Mouse (Mus musculus): ENCODE measurements around the gene Ggt5. TPM values are rescaled to one million over a fixed set of nuclear protein-coding genes. Genes with fewer than 3 reads are reported as not detected.
A peak's percentile ranks its signal among the peaks of the same experiment; 100 is the strongest.

Gene Ggt5
- total RNA-seq, 2 experiments from 2014 or later: 6.5 to 6.6 TPM

- no peak for DNase-seq
Observed at GRCm38 (mm10) chr10:75568029-75568428, 21.1 kb upstream of the Ggt5 start.

GRCm38 (mm10) chr10:75568441-75568840, 20.7 kb upstream of the Ggt5 start:
- DNase-seq: no peak

DNA sequence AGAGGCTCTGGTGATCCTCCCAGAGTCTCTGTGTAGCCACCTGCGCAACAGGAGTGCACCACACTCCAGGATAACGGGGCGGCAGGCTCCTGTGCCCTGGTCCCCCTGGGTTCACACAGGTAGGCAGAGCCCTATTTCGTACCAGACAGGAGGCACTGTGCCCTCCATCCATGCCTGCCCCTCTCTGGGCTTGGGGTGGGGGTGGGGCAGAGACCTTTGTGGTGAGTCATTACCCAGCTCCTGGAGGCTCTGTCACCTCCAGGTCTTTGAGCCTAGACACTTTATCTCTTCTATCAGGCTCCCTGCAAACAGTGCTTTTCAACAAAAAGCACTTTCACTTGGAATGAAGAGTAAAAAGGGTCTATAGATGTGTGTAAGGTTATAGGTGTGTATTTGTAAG, 20.3 kb upstream of the Ggt5 start:
- DNase-seq: no peak

DNA sequence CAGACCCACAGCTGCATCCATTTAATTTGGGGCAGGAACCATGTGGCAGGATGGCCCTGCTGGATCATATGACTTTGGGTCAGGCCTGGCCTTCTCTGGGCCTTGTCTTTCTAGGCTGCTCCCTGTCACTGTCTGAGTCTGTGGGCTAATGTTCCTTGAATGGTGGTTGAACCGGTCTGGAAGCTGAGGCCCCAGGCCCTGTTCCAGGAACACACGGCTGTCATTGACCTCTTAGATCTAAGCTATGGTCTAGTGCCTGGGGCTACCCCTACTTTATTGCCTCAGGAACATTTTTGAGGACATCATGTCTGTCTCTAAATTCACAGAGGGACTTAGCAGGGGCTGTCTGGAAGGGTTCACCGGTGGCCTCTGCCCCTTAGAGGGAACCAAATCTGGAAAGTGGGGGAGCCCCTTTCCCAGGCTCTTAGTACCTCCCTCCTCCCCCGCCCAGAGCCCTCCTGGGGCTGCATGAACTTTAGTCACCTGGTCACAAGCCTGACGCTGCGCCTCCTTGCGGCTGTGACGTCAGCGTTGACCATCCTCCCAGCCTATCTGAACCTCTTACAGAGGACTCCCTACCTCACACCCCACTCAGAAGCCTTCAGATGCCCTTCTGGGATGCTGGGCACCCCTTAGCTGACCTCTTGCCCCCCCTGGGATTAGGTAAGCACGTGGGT, 18.0 kb upstream of the Ggt5 start:
- DNase-seq: no peak

DNA sequence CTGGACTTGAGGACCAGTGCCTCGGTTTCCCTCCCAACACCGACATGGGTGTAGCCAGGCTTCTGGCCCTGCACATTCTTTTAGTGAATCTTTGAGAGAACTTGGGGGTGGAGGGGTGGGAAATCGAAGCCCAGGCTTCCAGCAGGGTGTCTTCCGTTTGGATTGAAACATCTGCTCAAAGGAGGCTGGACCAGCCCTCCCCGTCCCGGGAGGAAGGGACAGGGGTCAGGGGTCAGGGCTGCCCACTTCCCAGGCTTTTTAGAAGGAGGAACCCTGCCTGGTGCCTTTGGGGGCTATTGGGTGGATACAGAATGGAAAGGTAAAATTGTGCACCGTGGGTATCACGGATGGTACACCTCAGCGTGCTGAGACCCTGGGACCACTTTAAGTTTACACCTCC, 17.2 kb upstream of the Ggt5 start:
- DNase-seq: no peak

DNA sequence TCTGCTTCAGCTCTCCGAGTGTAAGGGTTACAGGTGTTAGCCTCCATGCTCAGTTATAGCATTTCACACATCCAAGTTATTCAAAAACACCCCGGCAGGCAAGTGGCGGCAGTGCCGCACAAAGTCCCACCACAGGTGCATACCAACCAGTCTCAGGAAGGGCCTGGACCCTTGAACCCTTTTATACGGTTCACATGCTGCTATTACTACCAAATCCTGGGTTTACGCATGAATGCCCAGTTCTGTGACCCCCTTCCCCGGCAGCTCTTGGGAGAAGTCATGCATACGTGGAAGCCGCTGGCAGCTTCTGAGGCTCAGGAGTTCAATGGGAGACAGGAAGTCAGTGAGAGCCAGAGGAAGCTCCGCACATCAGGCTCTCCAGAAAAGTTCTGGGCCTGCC, 16.0 kb upstream of the Ggt5 start:
- no peak for DNase-seq

DNA sequence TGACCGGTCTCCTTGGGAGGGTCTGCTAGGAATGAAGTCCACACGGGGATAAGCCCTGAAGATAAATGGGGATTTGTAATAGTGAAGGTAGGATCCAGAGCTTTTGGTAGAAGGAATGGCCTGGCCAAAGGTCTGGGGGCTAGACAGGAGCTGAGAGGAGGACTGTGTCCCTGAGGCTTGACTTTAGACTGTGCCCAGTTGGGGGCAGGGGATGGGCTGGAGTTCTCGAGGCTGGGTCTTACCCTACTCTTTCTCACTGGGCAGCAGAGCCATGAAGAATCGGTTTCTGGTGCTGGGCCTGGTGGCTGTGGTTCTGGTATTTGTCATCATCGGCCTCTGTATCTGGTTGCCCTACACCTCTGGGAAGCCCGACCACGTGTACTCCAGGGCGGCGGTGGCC, 15.2 kb upstream of the Ggt5 start:
- DNase-seq: no peak

DNA sequence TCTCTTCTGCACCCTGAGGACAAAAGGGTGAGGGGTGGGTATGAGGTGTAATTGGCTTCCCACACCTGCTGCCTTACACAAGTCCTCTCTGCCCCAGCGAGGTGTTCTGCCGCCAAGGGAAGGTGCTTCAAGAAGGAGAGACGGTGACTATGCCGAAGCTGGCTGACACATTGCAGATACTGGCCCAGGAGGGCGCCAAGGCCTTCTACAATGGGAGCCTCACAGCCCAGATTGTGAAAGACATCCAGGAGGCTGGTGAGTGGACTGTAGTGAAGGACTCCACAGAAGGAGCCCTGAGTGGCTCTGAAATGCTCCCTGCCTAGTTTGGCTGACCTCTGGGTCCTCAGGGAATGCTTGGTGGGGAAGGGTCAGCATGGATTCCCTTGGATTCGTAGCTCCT, 10.0 kb upstream of the Ggt5 start:
- peak in 1 of 2 experiments; percentile 45 for DNase-seq

- peak; percentile 87 to 89 for DNase-seq
Observed at GRCm38 (mm10) chr10:75585876-75586552, 3.1 kb upstream of the Ggt5 start.

DNA sequence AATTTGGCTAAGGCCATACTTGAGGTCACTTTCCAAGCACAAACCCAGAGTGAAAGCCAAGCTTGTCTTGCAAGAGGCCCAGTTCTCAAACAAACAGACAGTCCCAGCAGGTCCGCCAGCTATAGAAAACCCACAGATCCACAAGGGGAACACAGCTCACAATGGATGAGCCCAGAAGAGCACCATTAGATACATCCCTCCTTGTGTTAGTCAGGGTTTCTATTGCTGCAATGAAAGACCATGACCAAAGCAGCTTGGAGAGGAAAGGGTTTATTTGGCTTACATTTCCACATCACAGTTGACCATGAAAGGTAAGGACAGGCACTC, 2.6 kb upstream of the Ggt5 start:
- no peak for DNase-seq

DNA sequence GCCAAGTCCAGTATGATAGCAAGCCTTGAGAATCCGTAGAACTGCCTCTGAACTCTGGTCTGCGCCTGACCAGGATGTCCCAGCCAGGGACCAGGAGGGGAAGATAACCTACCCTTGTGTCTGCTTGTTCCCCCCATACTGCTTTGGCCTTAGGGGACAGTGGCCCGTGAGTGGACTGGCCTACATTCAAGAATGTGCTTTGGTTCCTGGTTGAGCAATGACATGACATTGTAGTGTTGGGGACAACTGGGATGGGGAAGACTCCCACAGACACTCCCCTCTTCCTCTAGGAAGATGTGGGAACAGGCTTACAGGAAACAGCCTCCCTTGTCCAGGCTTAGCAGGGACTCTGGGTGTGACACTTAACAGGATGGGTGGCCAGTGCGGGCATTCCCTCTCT, 1.4 kb upstream of the Ggt5 start:
- no peak for DNase-seq

DNA sequence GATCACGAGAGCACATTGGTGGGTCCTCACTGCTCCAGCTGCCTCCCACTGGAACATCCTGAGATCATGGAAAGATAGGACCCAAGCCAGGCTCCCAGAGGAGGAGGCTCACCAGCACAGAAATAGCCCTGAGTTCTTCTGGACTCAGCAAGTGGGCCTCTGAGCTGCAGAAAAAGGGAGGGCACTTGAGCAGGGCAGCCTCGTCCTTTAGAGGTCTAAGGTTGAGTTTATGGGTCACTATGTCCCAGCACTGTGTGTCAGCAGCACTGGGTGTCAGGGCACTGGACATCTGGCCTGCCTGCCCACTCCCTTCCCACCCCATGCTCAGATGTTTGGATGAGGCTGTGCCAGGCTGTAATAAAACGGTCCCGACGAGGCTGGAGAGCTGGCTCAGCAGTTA, 804 bp upstream of the Ggt5 start:
- DNase-seq: no peak

- peak; percentile 22 to 38 for DNase-seq
Observed at GRCm38 (mm10) chr10:75589651-75590050, 511 bp downstream of the Ggt5 start.

- no peak for DNase-seq
Observed at GRCm38 (mm10) chr10:75591211-75591894, 2.2 kb downstream of the Ggt5 start.

GRCm38 (mm10) chr10:75592585-75592984, 3.4 kb downstream of the Ggt5 start:
- no peak for DNase-seq

GRCm38 (mm10) chr10:75595981-75596380, 6.8 kb downstream of the Ggt5 start:
- peak; percentile 76 to 84 for DNase-seq

DNA sequence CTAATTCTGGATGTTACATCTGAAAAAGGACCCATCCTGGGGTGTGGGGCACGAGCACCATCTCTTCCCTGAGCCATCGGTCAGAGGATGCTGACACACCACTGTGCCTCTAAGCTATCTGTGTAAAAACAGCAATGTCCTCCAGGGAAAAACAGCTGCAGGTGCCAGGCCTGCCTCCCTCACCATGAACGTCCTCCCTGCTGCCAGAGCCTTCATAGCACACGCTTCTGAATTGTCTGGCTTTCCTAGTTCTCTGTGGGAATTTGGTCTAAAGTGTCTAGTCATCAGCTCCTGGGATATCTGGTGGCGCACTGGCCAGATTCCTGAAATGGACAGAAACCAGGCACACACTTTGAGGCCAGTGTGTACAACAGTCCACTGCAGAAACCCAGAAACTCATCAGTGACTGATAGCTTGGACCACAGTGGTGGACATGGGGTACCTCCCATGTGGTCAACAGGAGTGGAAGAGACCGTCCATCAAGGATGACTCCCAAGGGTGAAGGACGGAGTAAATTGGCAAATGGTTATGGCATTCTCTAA, 11.1 kb downstream of the Ggt5 start:
- no peak for DNase-seq

DNA sequence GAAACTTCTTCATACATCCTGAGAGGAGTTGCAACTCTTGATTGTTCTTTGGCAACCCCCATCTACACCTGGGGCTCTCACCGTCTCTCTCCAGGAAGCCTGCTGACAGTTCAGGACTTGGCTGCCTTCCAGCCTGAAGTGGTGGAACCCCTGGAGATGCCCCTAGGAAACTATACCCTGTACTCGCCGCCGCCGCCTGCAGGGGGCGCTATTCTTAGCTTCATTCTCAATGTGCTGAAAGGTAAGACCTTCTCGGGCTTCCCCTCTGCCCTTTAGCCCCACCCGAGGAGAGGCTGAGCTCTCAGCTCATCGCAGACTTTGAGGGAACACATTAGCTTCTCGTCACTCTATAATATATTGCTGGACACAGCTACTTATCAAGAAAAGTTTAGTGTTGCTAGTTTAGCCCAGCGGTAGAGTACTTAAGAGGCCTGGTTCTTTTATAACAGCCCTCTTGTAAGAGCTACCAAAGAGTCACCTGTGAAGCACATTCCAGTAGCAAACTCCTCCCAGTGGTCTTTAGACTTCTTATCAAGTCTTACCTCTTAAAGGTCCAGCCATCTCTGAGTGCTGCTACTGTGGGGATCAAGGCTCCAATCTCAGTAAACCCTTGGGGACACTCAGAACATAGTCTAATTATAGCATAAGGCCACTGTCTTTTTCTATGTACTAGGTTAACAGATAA, 16.2 kb downstream of the Ggt5 start:
- no peak for DNase-seq

GRCm38 (mm10) chr10:75607253-75607652, 18.1 kb downstream of the Ggt5 start:
- no peak for DNase-seq

DNA sequence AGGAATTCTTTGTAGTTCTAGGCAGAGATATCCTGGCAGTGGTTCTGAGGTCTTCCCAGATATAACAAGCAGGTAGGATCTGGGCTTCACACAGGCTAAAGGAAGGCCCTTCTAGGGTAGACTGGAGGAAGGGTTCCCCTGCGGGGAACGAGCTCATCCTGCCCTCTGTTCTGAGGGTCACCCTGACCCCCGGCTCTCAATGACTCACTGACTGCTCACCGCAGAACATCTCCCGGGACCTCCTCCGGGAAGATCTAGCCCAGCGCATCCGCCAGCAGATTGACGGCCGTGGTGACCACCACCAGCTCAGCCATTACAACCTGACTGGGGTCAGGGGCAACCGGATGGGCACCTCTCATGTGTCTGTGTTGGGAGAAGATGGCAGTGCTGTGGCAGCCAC, 19.8 kb downstream of the Ggt5 start:
- peak in 1 of 2 experiments; percentile 37 for DNase-seq

DNA sequence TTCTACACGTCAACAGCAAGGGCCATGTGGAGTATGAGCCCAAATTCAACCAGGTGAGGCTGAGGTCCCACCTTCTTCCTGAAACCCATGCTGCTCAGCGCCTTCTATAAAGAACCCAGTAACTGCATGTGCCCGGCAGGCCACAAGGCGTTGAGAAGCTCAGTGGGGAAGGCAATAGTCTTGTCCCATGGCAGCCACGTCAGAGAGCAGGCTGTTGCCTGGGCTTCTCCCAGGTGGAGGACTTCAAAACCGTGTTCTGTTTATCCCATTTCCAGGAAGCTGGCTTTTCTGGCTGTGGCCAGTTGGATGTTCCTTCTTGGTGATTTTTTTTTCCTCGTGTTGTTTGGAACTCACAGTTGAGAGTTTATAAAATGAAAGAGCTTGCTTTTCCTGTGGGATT, 21.3 kb downstream of the Ggt5 start:
- no peak for DNase-seq

- no peak for DNase-seq
Observed at GRCm38 (mm10) chr10:75616044-75616443, 26.9 kb downstream of the Ggt5 start.

DNA sequence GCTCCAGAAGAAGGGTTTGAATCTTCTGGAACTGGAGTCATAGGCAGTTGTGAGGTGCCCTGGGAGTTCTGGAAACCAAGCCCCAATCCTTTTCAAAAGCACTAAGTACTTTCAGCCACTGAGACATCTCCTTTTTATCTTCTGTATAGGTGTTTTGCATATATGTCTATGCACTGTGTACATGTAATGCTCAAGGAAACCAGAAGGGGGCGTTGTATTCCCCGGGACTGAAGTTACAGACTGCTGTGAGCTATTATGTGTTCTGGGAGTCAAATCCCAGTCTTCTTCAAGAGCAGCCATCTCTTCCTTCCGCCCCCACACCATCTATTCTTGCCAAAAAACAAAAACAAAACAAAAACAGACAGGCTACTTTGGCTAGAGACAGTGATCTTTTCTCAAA, 31.7 kb downstream of the Ggt5 start:
- DNase-seq: no peak
